Mouse (Mus musculus) brain, embryonic 14.5 days (tissue): ENCODE measurements around the gene Slc35g2.

ENCODE experiments used
- CTCF ChIP-seq: fragments of 200-500 bp; IDR thresholded peaks from 2 replicates; pipeline ENCODE4 v1.5.1; 2012; ENCODE audit warnings: inconsistent platforms, mild to moderate bottlenecking, moderate library complexity, borderline replicate concordance; ENCODE audit not compliant: insufficient read depth, insufficient read length; ENCODE audit errors: extremely low read depth
- POLR2A ChIP-seq: fragments of 200-500 bp; IDR thresholded peaks from 2 replicates; pipeline ENCODE4 v1.6.1; 2012; ENCODE audit warnings: mild to moderate bottlenecking, inconsistent platforms, borderline replicate concordance; ENCODE audit not compliant: poor library complexity, insufficient read depth, insufficient read length, severe bottlenecking; ENCODE audit errors: extremely low read depth

GRCm38 (mm10) chr9:100558023-100558573, 12.8 kb downstream of the Slc35g2 start:
- TF ChIP-seq CTCF (no peak), POLR2A (no peak)
